Mouse (Mus musculus) limb, embryonic 10.5 days (tissue): ENCODE measurements around the gene Tgfbr1. TPM values are rescaled to one million over a fixed set of nuclear protein-coding genes. Genes with fewer than 3 reads are reported as not detected.

ENCODE experiments used
- DNase-seq: peaks from one replicate; pipeline ENCODE4 v3.0.0-alpha.2; 2017; ENCODE audit warnings: low spot score
- H3K27ac ChIP-seq: fragments of 300-500 bp; sonication (generic); 2 replicates; pipeline ENCODE4 v1.5.1; 2016; ENCODE audit warnings: mild to moderate bottlenecking
- H3K27me3 ChIP-seq: fragments of 300-500 bp; sonication (generic); 2 replicates; pipeline ENCODE4 v1.6.1; 2016; ENCODE audit warnings: low read depth, mild to moderate bottlenecking; ENCODE audit not compliant: poor library complexity, severe bottlenecking
- H3K36me3 ChIP-seq: fragments of 300-500 bp; sonication (generic); 2 replicates; pipeline ENCODE4 v1.6.1; 2016; ENCODE audit warnings: mild to moderate bottlenecking, moderate library complexity
- H3K4me1 ChIP-seq: fragments of 300-500 bp; sonication (generic); 2 replicates; pipeline ENCODE4 v1.6.1; 2016
- H3K4me3 ChIP-seq: fragments of 300-500 bp; sonication (generic); 2 replicates; pipeline ENCODE4 v1.5.1; 2016; ENCODE audit warnings: mild to moderate bottlenecking, moderate library complexity
- H3K9me3 ChIP-seq: fragments of 300-500 bp; sonication (generic); replicated peaks from 2 replicates; pipeline ENCODE4 v1.6.1; 2016; ENCODE audit warnings: mild to moderate bottlenecking
- WGBS: fragments of 180-500 bp; shearing (Covaris S2); methylation state at CpG from one replicate; pipeline ENCODE4 v1.1.7; 2016; 5-methylcytosine and 5-hydroxymethylcytosine counted together
- polyA plus RNA-seq: library from polyadenylated mRNA; unstranded; fragments of >200 nt; fragmentation: Nextera tagmentation; extraction: Ambion mirVana; gene quantifications from 2 replicates; pipeline ENCODE4 v1.2.1, GENCODE M21; 2016

Tgfbr1 gene
- polyA plus RNA-seq, 1 experiment from 2014 or later = 93.3 TPM

DNA sequence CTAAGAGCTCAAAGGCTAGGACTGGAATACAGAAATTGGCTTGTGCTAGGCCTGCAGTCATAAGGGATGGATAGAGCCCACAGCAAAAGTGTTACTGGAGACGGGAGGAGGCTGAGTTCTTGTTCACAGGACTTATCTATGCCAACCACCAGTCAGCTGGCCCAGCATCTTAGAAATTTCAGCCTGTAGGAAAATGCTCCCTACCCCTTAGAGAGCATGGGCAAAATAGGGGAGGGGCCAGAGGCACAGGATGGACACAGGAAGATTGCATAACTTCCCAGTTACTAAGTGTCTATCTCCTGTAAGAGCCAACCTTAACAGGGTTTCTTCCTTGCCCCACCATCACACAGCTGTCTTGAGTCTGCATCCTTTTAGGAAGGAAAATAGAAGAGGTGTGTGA lies 28.8 kb upstream of the Tgfbr1 start:
- 85% methylated on average over 1 of the region's 1 CpGs for WGBS

GRCm38 (mm10) chr4:47327782-47328181 lies 25.2 kb upstream of the Tgfbr1 start:
- 87% methylated on average over 3 of the region's 3 CpGs for WGBS
- H3K4me3 ChIP-seq = no peak overlapping the region
- no peaks in the 10 kb centered on the region for H3K27me3 ChIP-seq
- H3K27ac ChIP-seq = no peak overlapping the region
- DNase-seq = no peak
- no peaks in the 10 kb centered on the region for H3K4me1 ChIP-seq
- no peaks in the 10 kb centered on the region for H3K36me3 ChIP-seq
- no peaks in the 10 kb centered on the region for H3K9me3 ChIP-seq

More for the DNA sequence above, 28.8 kb upstream of the Tgfbr1 start:
- H3K27me3 ChIP-seq = no peaks in the 10 kb centered on the region
- H3K27ac ChIP-seq = no peak overlapping the region
- no peaks in the 10 kb centered on the region for H3K9me3 ChIP-seq
- no peaks in the 10 kb centered on the region for H3K36me3 ChIP-seq
- DNase-seq = no peak
- no peak overlapping the region for H3K4me3 ChIP-seq
- no peaks in the 10 kb centered on the region for H3K4me1 ChIP-seq

- Histone ChIP-seq H3K36me3 (no peaks in the 10 kb centered on the region), H3K9me3 (no peaks in the 10 kb centered on the region), H3K27ac (no peak overlapping the region), H3K27me3 (no peaks in the 10 kb centered on the region), H3K4me1 (no peaks in the 10 kb centered on the region), H3K4me3 (no peak overlapping the region)
- no peak for DNase-seq
- 0% methylated on average over 1 of the region's 1 CpGs for WGBS
Measured at GRCm38 (mm10) chr4:47329285-47329684, 23.7 kb upstream of the Tgfbr1 start.

DNA sequence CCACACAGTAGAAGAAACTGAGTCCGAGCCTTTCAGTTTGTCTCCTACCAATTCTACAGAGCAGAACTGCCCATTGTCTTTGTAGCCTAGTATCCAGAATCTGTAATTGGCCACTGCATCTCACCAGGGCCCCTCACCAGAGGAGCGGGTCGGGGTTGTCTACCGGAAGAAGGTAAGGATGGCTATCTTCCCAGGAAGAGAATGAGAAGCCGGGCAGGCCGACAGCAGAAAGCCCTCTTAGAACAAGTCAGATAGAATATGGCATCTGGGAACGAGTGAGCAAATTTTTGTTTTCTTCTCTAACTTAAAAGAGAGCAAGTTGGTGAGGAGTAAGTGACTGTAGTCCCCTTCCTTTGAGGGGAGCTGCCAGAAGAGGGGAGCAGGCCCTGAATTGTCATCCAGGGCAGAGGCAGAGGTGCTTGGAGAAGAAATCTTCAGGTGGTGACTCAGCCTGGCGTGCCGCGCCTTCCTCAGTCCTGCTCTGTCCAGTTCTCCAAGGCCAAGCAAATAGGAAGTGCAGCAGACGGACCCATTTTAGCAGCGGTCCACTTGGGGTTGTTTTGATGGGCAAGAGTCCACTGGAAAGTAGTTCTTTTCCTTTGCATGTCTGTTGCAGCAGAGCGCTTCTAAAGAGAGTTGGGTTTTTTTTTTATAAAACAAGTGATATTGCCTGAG lies 22.5 kb upstream of the Tgfbr1 start:
- no peak overlapping the region for H3K4me3 ChIP-seq
- H3K27ac ChIP-seq = no peak overlapping the region
- no peaks in the 10 kb centered on the region for H3K36me3 ChIP-seq
- H3K9me3 ChIP-seq = no peaks in the 10 kb centered on the region
- H3K27me3 ChIP-seq = no peaks in the 10 kb centered on the region
- WGBS = 95% methylated on average over 13 of the region's 13 CpGs
- no peak for DNase-seq
- H3K4me1 ChIP-seq = no peaks in the 10 kb centered on the region

DNA sequence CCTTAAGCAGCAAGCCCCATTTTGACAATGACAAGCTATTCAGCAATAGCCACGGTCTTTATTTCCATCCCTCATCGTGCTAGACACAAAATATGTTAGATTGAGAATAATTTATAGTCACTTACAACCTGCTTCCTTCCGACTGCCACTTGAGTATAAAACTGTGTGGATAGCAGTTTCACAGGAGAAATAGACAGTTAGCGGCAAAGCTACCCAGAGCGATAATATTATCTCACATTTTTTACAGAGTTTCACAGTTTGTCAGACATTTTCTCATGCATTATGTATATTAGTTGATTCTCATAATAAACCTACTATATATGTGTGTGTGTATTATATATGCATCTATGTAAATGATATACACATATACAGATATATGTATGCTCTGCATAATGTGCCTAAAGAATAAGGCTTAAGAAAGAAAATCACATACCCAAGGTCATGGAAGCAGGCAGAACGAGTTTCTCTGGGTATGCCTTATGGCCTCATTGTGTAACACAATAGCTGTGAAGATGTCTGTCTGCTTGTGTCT lies 20.1 kb upstream of the Tgfbr1 start:
- H3K36me3 ChIP-seq = no peaks in the 10 kb centered on the region
- H3K9me3 ChIP-seq = no peaks in the 10 kb centered on the region
- WGBS = 89% methylated on average over 6 of the region's 6 CpGs
- H3K27me3 ChIP-seq = no peaks in the 10 kb centered on the region
- H3K27ac ChIP-seq = no peak overlapping the region
- H3K4me3 ChIP-seq = no peak overlapping the region
- DNase-seq = no peak
- no peaks in the 10 kb centered on the region for H3K4me1 ChIP-seq

DNA sequence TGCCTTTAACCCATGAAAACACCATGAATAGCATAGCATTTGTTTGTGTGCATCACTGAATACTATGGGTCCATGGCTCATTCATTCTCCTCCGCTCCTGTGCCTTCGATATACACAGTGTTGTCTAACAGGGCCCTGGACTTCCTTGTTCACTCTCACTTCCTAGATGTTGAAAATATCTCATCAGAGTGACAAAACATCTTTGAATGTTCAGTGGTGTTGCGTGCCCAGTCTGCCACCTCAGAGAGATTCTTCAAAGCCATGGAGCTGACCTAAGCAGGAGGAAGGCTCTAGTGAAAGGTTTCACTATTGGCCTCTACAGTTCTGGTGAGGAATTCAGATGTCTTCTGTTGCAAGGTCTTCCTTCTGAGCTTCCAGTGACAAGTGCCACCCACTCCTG lies 19.5 kb upstream of the Tgfbr1 start:
- WGBS = 95% methylated on average over 3 of the region's 3 CpGs
- no peak overlapping the region for H3K4me3 ChIP-seq
- no peaks in the 10 kb centered on the region for H3K9me3 ChIP-seq
- H3K27me3 ChIP-seq = no peaks in the 10 kb centered on the region
- H3K36me3 ChIP-seq = no peaks in the 10 kb centered on the region
- no peak for DNase-seq
- H3K27ac ChIP-seq = no peak overlapping the region
- no peaks in the 10 kb centered on the region for H3K4me1 ChIP-seq

- no peak overlapping the region for H3K4me3 ChIP-seq
- H3K27ac ChIP-seq = no peak overlapping the region
- WGBS = 95% methylated on average over 3 of the region's 3 CpGs
- no peaks in the 10 kb centered on the region for H3K27me3 ChIP-seq
- H3K36me3 ChIP-seq = no peaks in the 10 kb centered on the region
- no peaks in the 10 kb centered on the region; the same call in 1 of the 2 replicates for H3K4me1 ChIP-seq
- no peaks in the 10 kb centered on the region for H3K9me3 ChIP-seq
- DNase-seq = no peak
Measured at GRCm38 (mm10) chr4:47336941-47337600, 16.0 kb upstream of the Tgfbr1 start.

GRCm38 (mm10) chr4:47342632-47343031 lies 10.4 kb upstream of the Tgfbr1 start:
- no peaks in the 10 kb centered on the region for H3K27me3 ChIP-seq
- no peak for DNase-seq
- H3K36me3 ChIP-seq = no peaks in the 10 kb centered on the region
- H3K4me1 ChIP-seq = peaks cover 9% of the 10 kb centered on the region
- 55% methylated on average over 8 of the region's 8 CpGs for WGBS
- no peak overlapping the region for H3K27ac ChIP-seq
- no peak overlapping the region for H3K4me3 ChIP-seq
- no peaks in the 10 kb centered on the region for H3K9me3 ChIP-seq

GRCm38 (mm10) chr4:47347022-47347421 lies 6.0 kb upstream of the Tgfbr1 start:
- DNase-seq = no peak

GRCm38 (mm10) chr4:47349759-47350158 lies 3.3 kb upstream of the Tgfbr1 start:
- Histone ChIP-seq H3K27me3 (no peaks in the 10 kb centered on the region), H3K36me3 (no peaks in the 10 kb centered on the region), H3K4me3 (no peak overlapping the region), H3K4me1 (peaks cover 20% of the 10 kb centered on the region), H3K9me3 (no peaks in the 10 kb centered on the region), H3K27ac (no peak overlapping the region; the same call in 1 of the 2 replicates)
- 55% methylated on average over 6 of the region's 6 CpGs for WGBS
- DNase-seq = no peak

More at GRCm38 (mm10) chr4:47347022-47347421, 6.0 kb upstream of the Tgfbr1 start:
- H3K27ac ChIP-seq = no peak overlapping the region
- H3K9me3 ChIP-seq = no peaks in the 10 kb centered on the region
- H3K36me3 ChIP-seq = no peaks in the 10 kb centered on the region
- 92% methylated on average over 4 of the region's 4 CpGs for WGBS
- peaks cover 22% of the 10 kb centered on the region for H3K4me1 ChIP-seq
- H3K4me3 ChIP-seq = no peak overlapping the region
- H3K27me3 ChIP-seq = no peaks in the 10 kb centered on the region

DNA sequence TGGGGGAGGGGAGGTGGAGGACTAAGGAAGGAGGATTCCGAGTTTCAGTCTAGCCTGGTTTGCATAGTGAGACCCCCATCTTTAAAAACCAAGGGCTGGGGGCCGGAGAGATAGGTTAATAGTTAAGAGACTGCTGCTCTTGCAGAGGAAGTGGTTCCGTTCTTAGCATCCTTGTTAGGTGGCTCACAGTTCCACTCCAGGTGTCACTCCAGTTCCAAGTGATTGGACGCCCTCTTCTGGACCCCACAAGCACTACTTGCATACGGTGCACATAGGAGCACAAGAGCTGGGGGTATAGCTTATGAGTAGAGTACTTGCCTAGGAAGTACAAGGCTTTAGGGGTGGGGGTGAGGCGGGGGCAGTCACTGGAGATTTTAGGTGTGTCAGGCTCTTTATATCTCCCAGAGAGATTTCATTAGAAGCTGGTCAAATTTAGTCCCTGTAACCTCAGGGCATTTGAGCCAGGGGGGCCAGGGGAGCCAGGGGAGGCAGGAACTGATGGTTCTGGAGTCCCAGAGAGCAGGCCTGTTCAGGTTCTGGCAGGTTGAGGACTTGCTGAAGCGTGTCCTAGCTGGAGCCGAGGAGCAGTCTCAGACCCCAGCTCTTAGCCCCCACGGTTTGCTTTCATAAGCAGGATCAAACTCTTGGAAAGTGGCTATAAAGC lies 1.5 kb upstream of the Tgfbr1 start:
- H3K36me3 ChIP-seq = no peaks in the 10 kb centered on the region
- H3K4me3 ChIP-seq = peak overlapping the region; percentile 95
- DNase-seq = peak; percentile 66
- H3K27me3 ChIP-seq = no peaks in the 10 kb centered on the region
- 16% methylated on average over 9 of the region's 9 CpGs for WGBS
- H3K27ac ChIP-seq = peak overlapping the region; percentile 99
- H3K4me1 ChIP-seq = peaks cover 23% of the 10 kb centered on the region
- no peaks in the 10 kb centered on the region for H3K9me3 ChIP-seq

- DNase-seq = peak; percentile 78
Measured at GRCm38 (mm10) chr4:47352061-47352661, 861 bp upstream of the Tgfbr1 start.

More at GRCm38 (mm10) chr4:47352061-47352661, 861 bp upstream of the Tgfbr1 start:
- Histone ChIP-seq H3K36me3 (no peaks in the 10 kb centered on the region), H3K27me3 (no peaks in the 10 kb centered on the region), H3K27ac (peak overlapping the region; percentile 99), H3K4me3 (peak overlapping the region; percentile 95), H3K9me3 (no peaks in the 10 kb centered on the region), H3K4me1 (peaks cover 23% of the 10 kb centered on the region)
- under 1% methylated on average over 32 of the region's 32 CpGs for WGBS
